Mouse (Mus musculus): ENCODE results near the gene Pepd.

- no peak for TF ChIP-seq CTCF (conservative IDR thresholded peaks at IDR 0.05; ENCODE audit: low read length)
- no peak for TF ChIP-seq NANOG (IDR thresholded peaks at IDR 0.05; ENCODE audit: borderline replicate concordance, low read length)
- TF ChIP-seq POU5F1 (IDR thresholded peaks at IDR 0.05; ENCODE audit: borderline replicate concordance, low read length) = no peak
These were observed 5.8 kb downstream of the Pepd start for GRCm38 (mm10) chr7:34917998-34918397.
